Mouse (Mus musculus) liver, adult 10 weeks (tissue): ENCODE results near the gene Zmynd15. TPM values are rescaled to one million over a fixed set of nuclear protein-coding genes. Genes with fewer than 3 reads are reported as not detected.

Experiments
- polyA plus RNA-seq: library from polyadenylated mRNA; stranded (reverse); fragments of 350-450 nt; fragmentation: Illumina TruSeq; extraction: RNeasy Lipid Tissue Mini Kit (QIAGEN cat#74804); gene quantifications from one replicate; pipeline ENCODE4 v1.2.3, GENCODE M21; 2014; ENCODE audit warnings: low read depth, low replicate concordance

The Zmynd15 gene
- 0.82 TPM for polyA plus RNA-seq

DNA sequence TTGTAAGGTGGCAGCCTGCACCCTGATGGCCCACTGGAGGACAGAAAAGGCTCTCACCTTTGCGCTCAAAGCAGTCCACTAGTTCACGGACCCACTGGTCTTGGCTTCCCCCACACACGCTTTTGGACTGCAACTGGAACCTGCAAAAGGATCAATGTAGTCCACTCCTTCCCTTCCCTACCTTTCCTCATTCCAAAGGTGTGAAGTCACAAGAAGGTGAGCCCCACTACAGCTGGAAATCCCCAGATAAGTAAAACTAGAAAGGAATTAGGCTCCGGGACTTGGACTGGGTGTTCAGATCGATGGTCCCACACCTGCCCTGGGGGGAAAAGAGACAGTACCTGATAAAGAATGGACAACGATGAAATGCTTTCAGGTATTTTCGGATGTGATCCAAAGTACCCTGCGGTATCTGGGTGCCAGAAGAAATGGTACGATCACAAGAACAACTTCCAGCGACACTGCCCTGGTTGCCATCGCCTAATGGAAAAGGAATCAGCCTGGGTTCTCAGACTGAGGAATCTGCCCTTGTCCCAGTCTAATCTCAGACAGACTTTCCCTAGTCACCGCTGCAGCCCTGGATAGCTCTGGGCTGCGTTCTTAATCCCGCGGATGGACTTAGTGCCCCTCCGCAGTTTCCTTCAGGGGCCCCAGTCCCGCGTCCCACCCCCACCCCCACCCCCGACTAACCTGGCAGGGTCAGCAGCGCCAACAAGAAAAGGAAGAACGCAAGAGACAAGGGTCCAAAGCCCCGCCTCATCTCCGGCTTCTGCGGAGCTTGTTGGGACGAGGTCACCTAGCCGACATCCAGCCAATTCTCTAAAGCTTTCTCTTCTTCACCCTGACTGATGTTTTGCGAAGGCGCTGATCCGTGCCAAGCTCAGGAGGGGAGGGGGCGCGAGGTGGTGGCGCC lies at the start of gene Zmynd15:
TSS of gene Zmynd15 (plus strand) at position 746 of the 913 bp plus-strand sequence.

GRCm38 (mm10) chr11:70409594-70410296 lies 49.5 kb upstream of the Zmynd15 start, which contains the start of gene Pelp1:
TSS of gene Pelp1 (minus strand) at chr11:70410031.

DNA sequence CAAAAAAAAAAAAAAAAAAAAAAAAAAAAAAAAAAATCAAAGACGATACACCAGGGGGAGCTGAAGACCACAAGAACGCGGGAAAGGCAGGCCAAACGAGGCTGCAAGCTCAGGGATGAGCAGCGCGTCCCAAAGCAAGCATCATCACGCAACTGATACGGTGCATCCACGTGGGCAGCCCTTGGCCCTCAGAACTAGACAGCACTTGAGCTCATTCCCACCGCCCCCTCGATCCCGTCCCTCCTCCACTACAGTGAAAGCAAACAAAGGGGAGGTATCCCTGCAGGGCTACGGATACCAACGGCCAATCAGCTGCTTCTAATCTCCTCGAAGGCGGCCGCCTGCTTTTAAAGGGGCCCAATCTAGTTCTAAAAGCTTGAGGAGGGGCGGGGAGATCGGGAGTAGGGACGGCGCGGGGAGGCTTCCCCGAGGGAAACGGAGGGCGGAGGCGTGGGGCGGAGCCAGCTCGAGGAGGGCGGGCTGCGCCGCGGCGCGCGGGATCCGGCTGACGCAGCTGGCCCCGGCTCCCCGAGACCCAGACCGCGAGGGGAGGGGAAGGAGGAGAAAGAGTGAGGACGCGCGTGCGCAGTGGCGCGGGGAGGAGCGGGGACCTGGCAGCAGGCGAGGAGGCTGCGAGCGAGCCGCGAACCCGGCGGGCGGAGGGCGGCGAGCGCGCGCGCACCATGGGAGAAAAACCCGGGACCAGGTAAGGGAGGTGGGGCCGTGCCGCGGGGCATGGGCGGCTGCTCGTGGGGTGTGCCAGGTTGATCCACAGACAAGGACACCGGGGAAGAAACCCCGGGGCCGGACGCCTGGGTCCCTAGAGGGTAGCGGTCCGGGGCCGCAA lies 27.0 kb upstream of the Zmynd15 start, which contains the start of gene Arrb2:
TSS of gene Arrb2 (plus strand) at position 588 of the 847 bp plus-strand sequence.

DNA sequence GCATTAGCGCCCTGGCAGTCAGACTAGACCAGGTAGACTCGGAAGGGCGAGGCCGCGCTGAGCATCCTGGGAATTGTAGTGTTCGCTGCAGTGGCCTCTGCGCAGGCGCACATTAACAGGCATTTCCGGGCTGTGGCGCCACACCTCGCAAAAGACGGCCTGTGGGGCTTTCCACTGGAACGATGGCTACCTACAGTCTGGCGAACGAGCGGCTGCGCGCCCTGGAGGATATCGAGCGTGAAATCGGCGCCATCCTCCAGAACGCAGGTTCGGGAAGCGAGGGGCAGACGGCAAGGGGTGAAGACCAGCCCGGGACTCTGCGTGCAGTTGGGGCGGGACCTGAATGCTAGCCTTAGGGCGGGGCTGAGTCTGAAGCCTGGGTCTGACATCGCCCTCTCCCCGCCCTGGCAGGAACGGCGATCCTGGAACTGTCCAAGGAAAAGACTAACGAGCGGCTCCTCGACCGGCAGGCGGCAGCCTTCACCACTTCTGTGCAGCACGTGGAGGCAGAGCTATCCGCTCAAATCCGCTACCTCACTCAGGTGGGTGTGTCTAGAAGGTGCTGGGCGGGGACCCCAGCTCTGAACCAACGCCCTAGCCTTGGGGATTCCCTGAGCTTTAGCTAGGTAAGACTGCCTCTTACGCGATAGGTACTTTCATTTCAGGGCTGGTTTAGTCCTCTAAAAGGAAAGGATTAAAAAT lies 7.3 kb upstream of the Zmynd15 start, which contains the start of gene Med11:
TSS of gene Med11 (plus strand) at position 123 of the 702 bp plus-strand sequence.

DNA sequence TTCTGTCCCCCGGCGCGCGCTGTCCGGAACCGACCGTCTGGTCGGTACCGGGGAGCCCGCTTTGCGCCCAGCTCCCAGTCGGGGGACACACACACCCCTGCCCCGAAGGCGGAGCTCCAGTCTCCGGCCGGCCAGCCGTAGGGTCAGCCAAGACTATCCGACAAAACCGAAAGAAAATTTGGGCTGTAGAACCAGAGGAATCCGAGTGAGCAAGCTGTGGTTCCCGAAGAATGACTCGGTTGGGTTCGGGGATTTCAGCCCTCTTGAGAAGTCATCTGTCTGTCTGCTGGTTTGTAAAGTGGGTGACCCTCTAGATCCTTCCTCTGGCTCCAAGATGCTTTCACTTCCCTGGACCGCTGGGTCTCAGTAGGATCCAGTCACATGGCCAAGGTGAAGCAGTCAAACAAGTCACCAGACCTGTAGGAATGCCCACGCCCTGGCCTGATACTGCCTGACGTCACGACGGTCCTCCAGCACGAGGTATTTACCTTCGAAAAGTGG lies 418 bp downstream of the Zmynd15 start, which contains the start of gene Cxcl16:
TSS of gene Cxcl16 (minus strand) at position 384 of the 501 bp plus-strand sequence.

DNA sequence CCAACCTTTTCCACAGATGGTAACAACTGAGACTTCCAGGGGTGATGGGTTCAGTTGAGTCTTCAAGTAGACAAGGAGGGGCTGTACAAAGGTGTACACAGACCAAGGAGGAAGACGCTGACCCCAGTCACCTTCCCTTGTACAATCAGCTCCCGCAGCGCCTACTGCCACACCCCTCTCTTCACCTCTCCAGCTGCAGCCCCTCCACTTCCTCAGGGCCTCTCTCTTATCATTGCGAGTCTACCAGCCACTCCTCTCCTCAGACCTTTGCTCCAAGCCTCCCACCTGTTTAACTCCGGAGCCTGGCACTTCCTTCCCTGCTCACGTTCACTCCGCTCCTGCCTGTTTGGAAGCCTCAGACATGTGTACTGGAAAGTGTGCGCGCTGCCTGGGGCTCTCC lies 45.7 kb downstream of the Zmynd15 start, which contains the start of gene Tm4sf5:
TSS of gene Tm4sf5 (plus strand) at position 275 of the 400 bp plus-strand sequence.

GRCm38 (mm10) chr11:70514288-70514687 lies 55.1 kb downstream of the Zmynd15 start, which contains the start of gene Vmo1:
TSS of gene Vmo1 (minus strand) at chr11:70514616.

Other genes with a start within 250 kb of the Zmynd15 start
- gene Slc16a11, start 246.7 kb upstream of the Zmynd15 start, polyA plus RNA-seq = 0.61 TPM
- 0.53 TPM for gene Slc16a13, start 238.4 kb upstream of the Zmynd15 start, polyA plus RNA-seq
- 1.5 TPM for gene Bcl6b, start 229.6 kb upstream of the Zmynd15 start, polyA plus RNA-seq
- gene 0610010K14Rik, start 221.5 kb upstream of the Zmynd15 start, polyA plus RNA-seq = 2.0 TPM
- gene Gm21988, start 219.6 kb upstream of the Zmynd15 start, polyA plus RNA-seq = 1.0 TPM
- gene Rnasek, start 219.6 kb upstream of the Zmynd15 start, polyA plus RNA-seq = 21.2 TPM
- gene Alox12, start 204.1 kb upstream of the Zmynd15 start, polyA plus RNA-seq = 0.37 TPM
- not detected for gene Alox12e, start 136.8 kb upstream of the Zmynd15 start, polyA plus RNA-seq
- gene Alox15, start 107.4 kb upstream of the Zmynd15 start, polyA plus RNA-seq = not detected
- gene Pelp1, start 49.4 kb upstream of the Zmynd15 start, polyA plus RNA-seq = 1.6 TPM
- gene Arrb2, start 26.8 kb upstream of the Zmynd15 start, polyA plus RNA-seq = 1.6 TPM
- gene Med11, start 7.5 kb upstream of the Zmynd15 start, polyA plus RNA-seq = 4.3 TPM
- gene Cxcl16, start 551 bp downstream of the Zmynd15 start, polyA plus RNA-seq = 4.2 TPM
- not detected for gene Tm4sf5, start 45.8 kb downstream of the Zmynd15 start, polyA plus RNA-seq
- gene Vmo1, start 55.2 kb downstream of the Zmynd15 start, polyA plus RNA-seq = 0.93 TPM
- 3.8 TPM for gene Gltpd2, start 59.8 kb downstream of the Zmynd15 start, polyA plus RNA-seq
- gene Psmb6, start 65.9 kb downstream of the Zmynd15 start, polyA plus RNA-seq = 26.5 TPM
- gene Gm40193, start 73.5 kb downstream of the Zmynd15 start, polyA plus RNA-seq = not detected
- 1.1 TPM for gene Pld2, start 80.6 kb downstream of the Zmynd15 start, polyA plus RNA-seq
- gene Mink1, start 103.4 kb downstream of the Zmynd15 start, polyA plus RNA-seq = 3.7 TPM
- gene 4930544D05Rik, start 156.4 kb downstream of the Zmynd15 start, polyA plus RNA-seq = not detected
- not detected for gene Chrne, start 159.8 kb downstream of the Zmynd15 start, polyA plus RNA-seq
- not detected for gene Gp1ba, start 179.7 kb downstream of the Zmynd15 start, polyA plus RNA-seq
- gene Rnf167, start 187.8 kb downstream of the Zmynd15 start, polyA plus RNA-seq = 21.5 TPM
- gene Slc25a11, start 188.0 kb downstream of the Zmynd15 start, polyA plus RNA-seq = 29.8 TPM
- gene Pfn1, start 195.2 kb downstream of the Zmynd15 start, polyA plus RNA-seq = 88.5 TPM
- gene Eno3, start 197.8 kb downstream of the Zmynd15 start, polyA plus RNA-seq = 0.37 TPM
- 18.3 TPM for gene Spag7, start 210.0 kb downstream of the Zmynd15 start, polyA plus RNA-seq
- gene Camta2, start 228.7 kb downstream of the Zmynd15 start, polyA plus RNA-seq = 0.74 TPM
- 21.2 TPM for gene Inca1, start 240.7 kb downstream of the Zmynd15 start, polyA plus RNA-seq
- 16.3 TPM for gene Kif1c, start 241.1 kb downstream of the Zmynd15 start, polyA plus RNA-seq